Mouse (Mus musculus): ENCODE results near the gene 1810049J17Rik. TPM values are rescaled to one million over a fixed set of nuclear protein-coding genes. Genes with fewer than 3 reads are reported as not detected.

Gene 1810049J17Rik
- polyA plus RNA-seq, 1 experiment, result not detected

DNA sequence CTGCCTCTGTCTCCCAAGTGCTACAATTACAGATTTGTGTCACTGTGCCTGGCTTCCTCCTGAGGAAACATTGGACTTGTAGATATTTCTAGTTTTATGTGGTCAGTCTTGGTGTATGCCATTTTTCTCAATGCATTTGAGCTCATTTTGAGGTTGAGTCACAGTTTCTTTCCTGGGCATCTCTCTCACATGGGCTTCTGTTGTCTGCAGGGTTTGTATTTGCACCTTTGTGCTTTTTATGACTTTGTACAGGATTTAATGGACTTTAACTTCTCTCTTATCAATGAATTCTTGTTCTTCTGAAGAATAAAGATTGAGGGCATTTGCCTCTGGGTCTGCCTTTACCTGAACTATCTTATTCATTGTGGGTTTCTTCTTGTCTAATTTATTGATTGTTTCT, 35.8 kb upstream of the 1810049J17Rik start:
- Histone ChIP-seq H3K27me3 (replicated peaks; ENCODE audit: control insufficient read depth, insufficient read depth, low read length) (no peaks in the 10 kb centered on the region), H3K36me3 (ENCODE audit: control insufficient read depth, insufficient read depth, low read length) (peaks cover 3% of the 10 kb centered on the region), H3K27ac (ENCODE audit: insufficient read depth, low read depth, low read length) (no peak overlapping the region), H3K4me1 (ENCODE audit: control insufficient read depth, insufficient read depth, low read length) (no peaks in the 10 kb centered on the region), H3K4me3 (ENCODE audit: insufficient read depth, low read depth, low read length) (no peak overlapping the region)
- TF ChIP-seq CTCF (conservative IDR thresholded peaks at IDR 0.05; ENCODE audit: insufficient read depth, insufficient read length, low read depth, low read length) (no peak), POLR2A (IDR thresholded peaks at IDR 0.05; ENCODE audit: low read depth, low read length) (no peak)
- no peak for DNase-seq

DNA sequence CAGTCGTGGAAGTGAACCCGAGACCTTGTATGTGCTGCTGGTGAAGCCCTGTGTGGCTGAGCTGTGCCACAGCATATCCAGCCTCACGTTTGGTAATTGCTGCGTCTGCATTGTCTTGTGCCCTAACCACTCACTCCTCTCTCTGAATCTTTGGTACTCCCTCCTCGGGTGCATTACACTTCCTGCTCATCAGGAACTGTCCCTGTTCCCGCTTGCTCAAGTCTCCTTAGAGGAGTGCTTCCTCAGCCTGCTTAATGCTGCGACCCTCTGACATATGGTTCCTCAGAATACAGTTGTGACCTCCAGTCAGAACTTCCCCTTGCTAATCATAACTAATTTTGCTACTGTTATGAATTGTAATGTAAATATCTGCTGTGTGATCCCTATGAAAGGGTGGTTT, 34.2 kb upstream of the 1810049J17Rik start:
- no peak for TF ChIP-seq CTCF (conservative IDR thresholded peaks at IDR 0.05; ENCODE audit: insufficient read depth, insufficient read length, low read depth, low read length)
- TF ChIP-seq POLR2A (IDR thresholded peaks at IDR 0.05; ENCODE audit: low read depth, low read length), result no peak
- no peak for DNase-seq
- 72% methylated on average over 7 of the region's 7 CpGs for WGBS
- Histone ChIP-seq H3K27me3 (replicated peaks; ENCODE audit: control insufficient read depth, insufficient read depth, low read length) (no peaks in the 10 kb centered on the region), H3K4me3 (ENCODE audit: insufficient read depth, low read depth, low read length) (no peak overlapping the region), H3K27ac (ENCODE audit: insufficient read depth, low read depth, low read length) (no peak overlapping the region), H3K4me1 (ENCODE audit: control insufficient read depth, insufficient read depth, low read length) (no peaks in the 10 kb centered on the region), H3K36me3 (ENCODE audit: control insufficient read depth, insufficient read depth, low read length) (peaks cover 4% of the 10 kb centered on the region)

DNA sequence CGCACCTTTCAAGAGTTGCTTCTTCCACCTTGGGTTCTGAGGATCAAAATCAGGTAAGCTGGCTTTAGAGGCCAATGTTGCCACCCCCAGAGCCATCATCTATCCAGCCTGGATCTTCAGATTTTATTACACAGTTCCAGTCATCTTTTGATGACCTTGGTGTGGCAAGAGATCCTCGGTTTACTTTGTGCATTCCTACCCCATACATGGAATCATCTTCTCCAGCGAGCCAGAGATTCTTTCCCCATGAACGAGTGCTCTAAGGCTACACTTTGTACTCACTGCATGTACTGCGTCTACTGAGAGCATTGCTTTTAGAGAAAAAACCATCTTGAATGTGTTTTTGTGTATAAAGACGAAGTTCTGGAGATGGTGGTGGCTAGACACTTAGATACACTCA, 33.6 kb upstream of the 1810049J17Rik start:
- no peak overlapping the region for H3K27ac ChIP-seq (ENCODE audit: insufficient read depth, low read depth, low read length)
- no peak overlapping the region for H3K4me3 ChIP-seq (ENCODE audit: insufficient read depth, low read depth, low read length)
- no peak for DNase-seq
- no peak for TF ChIP-seq POLR2A (IDR thresholded peaks at IDR 0.05; ENCODE audit: low read depth, low read length)
- no peak for TF ChIP-seq CTCF (conservative IDR thresholded peaks at IDR 0.05; ENCODE audit: insufficient read depth, insufficient read length, low read depth, low read length)
- no peaks in the 10 kb centered on the region for H3K27me3 ChIP-seq (replicated peaks; ENCODE audit: control insufficient read depth, insufficient read depth, low read length)
- 83% methylated on average over 6 of the region's 6 CpGs for WGBS
- peaks cover 4% of the 10 kb centered on the region for H3K36me3 ChIP-seq (ENCODE audit: control insufficient read depth, insufficient read depth, low read length)
- no peaks in the 10 kb centered on the region for H3K4me1 ChIP-seq (ENCODE audit: control insufficient read depth, insufficient read depth, low read length)

DNA sequence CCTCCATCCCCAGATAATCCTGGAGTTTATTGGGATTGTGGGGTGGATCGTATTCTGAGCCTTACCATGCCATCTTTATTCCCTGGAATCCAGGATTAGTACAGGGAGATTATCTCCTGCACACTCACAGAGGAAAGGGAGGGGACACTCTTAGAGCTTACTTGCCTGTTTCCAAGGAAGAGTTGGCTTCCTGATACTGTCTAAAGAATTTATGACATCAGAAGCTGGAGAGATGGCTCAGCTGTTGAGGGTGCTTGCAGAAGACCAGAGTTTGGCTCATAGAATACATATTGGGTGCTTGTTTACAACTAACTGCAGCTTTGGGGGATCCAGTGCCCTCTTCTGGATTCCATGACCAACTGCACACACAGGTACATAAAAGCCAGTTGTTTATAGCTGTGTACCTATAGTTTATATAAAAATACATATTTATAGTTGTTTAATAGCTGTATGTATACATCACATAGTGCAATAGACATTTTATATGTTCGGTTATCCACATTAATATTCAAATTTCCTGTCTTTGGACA, 32.6 kb upstream of the 1810049J17Rik start:
- no peaks in the 10 kb centered on the region for H3K27me3 ChIP-seq (replicated peaks; ENCODE audit: control insufficient read depth, insufficient read depth, low read length)
- peaks cover 5% of the 10 kb centered on the region for H3K36me3 ChIP-seq (ENCODE audit: control insufficient read depth, insufficient read depth, low read length)
- no peaks in the 10 kb centered on the region for H3K4me1 ChIP-seq (ENCODE audit: control insufficient read depth, insufficient read depth, low read length)
- peak; percentile 25 for DNase-seq
- 93% methylated on average over 2 of the region's 2 CpGs for WGBS
- H3K4me3 ChIP-seq (ENCODE audit: insufficient read depth, low read depth, low read length), result no peak overlapping the region
- TF ChIP-seq CTCF (conservative IDR thresholded peaks at IDR 0.05; ENCODE audit: insufficient read depth, insufficient read length, low read depth, low read length), result peak; percentile 8; the same call in 1 of the 2 replicates
- no peak for TF ChIP-seq POLR2A (IDR thresholded peaks at IDR 0.05; ENCODE audit: low read depth, low read length)
- 0 out of 2 replicates have a peak overlapping the region, but pooled peaks have one; percentile 12 for H3K27ac ChIP-seq (ENCODE audit: insufficient read depth, low read depth, low read length)

DNA sequence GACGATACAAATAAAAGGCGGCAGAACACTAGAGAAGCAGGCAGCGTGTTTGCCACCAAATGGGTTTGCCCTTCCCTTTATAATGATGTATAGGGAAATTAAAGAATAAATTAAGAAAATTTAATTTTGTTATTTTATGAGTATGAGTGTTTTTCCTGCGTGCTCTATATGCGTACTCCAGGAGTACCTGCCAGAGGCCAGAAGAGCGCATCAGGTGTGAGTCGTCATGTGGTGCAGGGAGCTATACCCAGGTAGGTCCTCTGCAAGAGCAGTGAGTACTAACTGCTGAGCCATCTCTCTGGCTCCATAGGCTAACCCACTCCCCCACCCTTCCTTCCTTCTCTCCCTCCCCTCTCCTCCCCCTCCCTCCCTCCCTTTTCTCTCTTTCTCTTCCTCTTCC, 29.8 kb upstream of the 1810049J17Rik start:
- no peaks in the 10 kb centered on the region for H3K27me3 ChIP-seq (replicated peaks; ENCODE audit: control insufficient read depth, insufficient read depth, low read length)
- no peak overlapping the region for H3K4me3 ChIP-seq (ENCODE audit: insufficient read depth, low read depth, low read length)
- no peak overlapping the region for H3K27ac ChIP-seq (ENCODE audit: insufficient read depth, low read depth, low read length)
- TF ChIP-seq POLR2A (IDR thresholded peaks at IDR 0.05; ENCODE audit: low read depth, low read length), result no peak
- TF ChIP-seq CTCF (conservative IDR thresholded peaks at IDR 0.05; ENCODE audit: insufficient read depth, insufficient read length, low read depth, low read length), result no peak
- DNase-seq, result no peak
- peaks cover 15% of the 10 kb centered on the region; the same call in 1 of the 2 replicates for H3K4me1 ChIP-seq (ENCODE audit: control insufficient read depth, insufficient read depth, low read length)
- WGBS, result 95% methylated on average over 7 of the region's 7 CpGs
- H3K36me3 ChIP-seq (ENCODE audit: control insufficient read depth, insufficient read depth, low read length), result peaks cover 5% of the 10 kb centered on the region

DNA sequence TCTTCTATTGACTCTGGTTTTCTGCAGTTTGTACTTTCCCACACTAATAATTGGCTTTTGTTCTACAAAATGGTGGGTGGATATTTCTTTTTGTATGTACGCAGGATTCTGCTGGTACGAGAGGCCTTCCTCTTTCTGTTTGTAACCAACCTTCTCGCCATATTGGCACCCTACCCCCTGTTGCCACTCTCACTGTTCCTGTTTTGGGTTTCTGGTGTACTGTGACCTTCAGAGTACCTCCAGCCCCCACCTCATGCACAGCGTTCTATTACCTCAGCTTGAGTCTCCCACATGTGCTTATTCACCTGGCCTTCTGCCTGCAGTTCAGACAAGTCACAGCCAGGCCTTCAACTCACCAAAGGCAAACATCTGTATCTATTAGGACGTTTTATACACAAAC, 28.1 kb upstream of the 1810049J17Rik start:
- WGBS, result 82% methylated on average over 5 of the region's 5 CpGs
- H3K27me3 ChIP-seq (replicated peaks; ENCODE audit: control insufficient read depth, insufficient read depth, low read length), result no peaks in the 10 kb centered on the region
- no peak for DNase-seq
- H3K36me3 ChIP-seq (ENCODE audit: control insufficient read depth, insufficient read depth, low read length), result peaks cover 7% of the 10 kb centered on the region
- H3K27ac ChIP-seq (ENCODE audit: insufficient read depth, low read depth, low read length), result no peak overlapping the region
- no peak overlapping the region for H3K4me3 ChIP-seq (ENCODE audit: insufficient read depth, low read depth, low read length)
- no peak for TF ChIP-seq POLR2A (IDR thresholded peaks at IDR 0.05; ENCODE audit: low read depth, low read length)
- TF ChIP-seq CTCF (conservative IDR thresholded peaks at IDR 0.05; ENCODE audit: insufficient read depth, insufficient read length, low read depth, low read length), result no peak
- H3K4me1 ChIP-seq (ENCODE audit: control insufficient read depth, insufficient read depth, low read length), result peaks cover 15% of the 10 kb centered on the region; the same call in 1 of the 2 replicates

DNA sequence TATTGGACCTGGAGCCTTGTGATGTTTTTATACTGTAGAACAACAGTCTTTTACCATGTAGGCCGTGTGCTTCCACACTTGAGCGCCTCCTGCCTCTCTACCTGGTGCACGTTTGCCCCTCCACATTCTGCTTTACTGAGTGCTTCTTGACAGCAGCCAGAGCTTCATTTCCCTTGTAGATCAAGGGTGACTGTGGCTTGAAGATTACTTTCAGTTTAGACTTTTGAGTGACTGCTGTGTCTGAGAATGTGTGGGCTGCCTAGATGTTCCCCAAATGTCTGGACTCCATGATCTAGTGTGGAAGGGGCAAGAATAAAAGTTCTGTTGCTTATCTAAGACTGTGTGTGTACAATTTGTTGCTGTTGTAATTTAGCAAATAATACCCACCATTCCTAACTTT, 27.3 kb upstream of the 1810049J17Rik start:
- DNase-seq, result no peak
- no peak overlapping the region for H3K27ac ChIP-seq (ENCODE audit: insufficient read depth, low read depth, low read length)
- WGBS, result 56% methylated on average over 3 of the region's 3 CpGs
- H3K4me1 ChIP-seq (ENCODE audit: control insufficient read depth, insufficient read depth, low read length), result peaks cover 15% of the 10 kb centered on the region; the same call in 1 of the 2 replicates
- H3K4me3 ChIP-seq (ENCODE audit: insufficient read depth, low read depth, low read length), result no peak overlapping the region
- no peaks in the 10 kb centered on the region for H3K27me3 ChIP-seq (replicated peaks; ENCODE audit: control insufficient read depth, insufficient read depth, low read length)
- no peak for TF ChIP-seq CTCF (conservative IDR thresholded peaks at IDR 0.05; ENCODE audit: insufficient read depth, insufficient read length, low read depth, low read length)
- TF ChIP-seq POLR2A (IDR thresholded peaks at IDR 0.05; ENCODE audit: low read depth, low read length), result no peak
- H3K36me3 ChIP-seq (ENCODE audit: control insufficient read depth, insufficient read depth, low read length), result peaks cover 7% of the 10 kb centered on the region
